Mouse (Mus musculus): Measurements from ENCODE around the gene Tnr.

DNA sequence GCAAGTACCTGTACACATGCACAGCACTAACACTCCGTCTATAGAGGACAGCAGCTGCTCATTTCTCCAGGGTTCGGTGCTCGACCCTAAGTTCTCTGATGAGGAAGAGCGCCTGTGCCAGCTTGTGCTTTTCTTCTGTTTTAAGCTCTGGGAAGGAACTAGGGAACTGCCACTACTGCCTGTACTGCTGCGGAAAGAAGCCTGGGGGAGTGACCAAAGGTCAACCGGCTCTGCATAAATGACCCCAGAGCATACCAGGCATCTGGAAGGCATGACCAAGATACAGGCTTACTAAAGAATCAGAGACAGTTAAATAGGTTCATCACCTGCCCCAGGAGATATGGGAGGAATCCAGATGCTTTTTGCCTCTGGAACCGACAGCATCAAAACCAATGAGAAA is 224.4 kb downstream of the Tnr start:
- no peak for TF ChIP-seq POLR2A (IDR thresholded peaks at IDR 0.05; ENCODE audit: borderline replicate concordance, control insufficient read depth, low read depth, low read length)
- no peak for TF ChIP-seq CTCF (IDR thresholded peaks at IDR 0.05; ENCODE audit: control insufficient read depth, insufficient read depth, low read length)
